Mouse (Mus musculus): ENCODE measurements at regions not wholly inside any gene's neighbourhood (a gene's known extent, or its start where the extent isn't known, plus 50 kb on each side); places are given as distances from the start of the nearest gene placed in this dataset.

- 9% methylated on average over 13 of the region's 13 CpGs for WGBS
- Histone ChIP-seq H3K4me1 (replicated peaks) (peaks cover 32% of the 10 kb centered on the region), H3K27me3 (ENCODE audit: insufficient read depth, poor library complexity, severe bottlenecking) (peaks cover 25% of the 10 kb centered on the region), H3K4me3 (peak overlapping the region; percentile 38), H3K36me3 (no peaks in the 10 kb centered on the region), H3K9me3 (no peaks in the 10 kb centered on the region), H3K27ac (peak overlapping the region; percentile 59)
- DNase-seq (ENCODE audit: low spot score) = peak; percentile 41
Measured at GRCm38 (mm10) chr7:36071774-36072173, 269.0 kb upstream of the Zfp507 start.

DNA sequence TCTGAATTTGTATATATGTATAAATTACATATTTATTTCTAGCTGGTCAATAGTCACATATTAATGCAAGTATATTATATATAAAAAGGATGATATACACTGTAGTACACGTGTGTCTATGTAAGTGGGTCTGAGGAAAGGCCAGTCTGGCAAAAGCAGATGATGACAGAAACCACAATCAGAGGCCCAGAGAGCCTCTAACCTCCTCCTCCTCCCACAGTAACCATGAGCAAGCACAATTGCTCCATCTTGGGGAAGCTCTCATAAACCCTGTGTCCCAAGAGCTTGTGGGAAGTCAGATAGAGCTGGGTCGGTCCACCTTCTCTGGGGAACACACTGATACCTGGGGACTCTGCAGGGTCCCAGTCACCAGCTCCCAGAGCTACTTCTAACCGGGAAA lies 263.9 kb upstream of the Zfp507 start:
- DNase-seq (ENCODE audit: low spot score) = no peak
- H3K27ac ChIP-seq = peak overlapping the region; percentile 23; the same call in 1 of the 2 replicates
- WGBS = 69% methylated on average over 3 of the region's 3 CpGs

GRCm38 (mm10) chr7:36061679-36062078 lies 258.9 kb upstream of the Zfp507 start:
- WGBS = 74% methylated on average over 4 of the region's 4 CpGs
- H3K27me3 ChIP-seq (ENCODE audit: insufficient read depth, poor library complexity, severe bottlenecking) = no peaks in the 10 kb centered on the region

More for the DNA sequence above, 263.9 kb upstream of the Zfp507 start:
- no peak overlapping the region for H3K4me3 ChIP-seq
- H3K4me1 ChIP-seq (replicated peaks) = peaks cover 8% of the 10 kb centered on the region
- H3K36me3 ChIP-seq = no peaks in the 10 kb centered on the region
- H3K27me3 ChIP-seq (ENCODE audit: insufficient read depth, poor library complexity, severe bottlenecking) = peaks cover 9% of the 10 kb centered on the region; the same call in 1 of the 2 replicates
- no peaks in the 10 kb centered on the region for H3K9me3 ChIP-seq

GRCm38 (mm10) chr7:36060426-36060825 lies 257.6 kb upstream of the Zfp507 start:
- WGBS = 59% methylated on average over 4 of the region's 4 CpGs
- peaks cover 10% of the 10 kb centered on the region for H3K4me1 ChIP-seq (replicated peaks)
- no peaks in the 10 kb centered on the region for H3K27me3 ChIP-seq (ENCODE audit: insufficient read depth, poor library complexity, severe bottlenecking)
- H3K36me3 ChIP-seq = no peaks in the 10 kb centered on the region
- no peaks in the 10 kb centered on the region for H3K9me3 ChIP-seq
- H3K4me3 ChIP-seq = no peak overlapping the region
- no peak overlapping the region for H3K27ac ChIP-seq
- DNase-seq (ENCODE audit: low spot score) = no peak

More at GRCm38 (mm10) chr7:36061679-36062078, 258.9 kb upstream of the Zfp507 start:
- Histone ChIP-seq H3K4me1 (replicated peaks) (peaks cover 12% of the 10 kb centered on the region), H3K4me3 (no peak overlapping the region), H3K36me3 (no peaks in the 10 kb centered on the region), H3K9me3 (no peaks in the 10 kb centered on the region), H3K27ac (0 out of 2 replicates have a peak overlapping the region, but pooled peaks have one; percentile 0)
- DNase-seq (ENCODE audit: low spot score) = no peak

- H3K27ac ChIP-seq = no peak overlapping the region
- H3K4me3 ChIP-seq = no peak overlapping the region
- WGBS = 84% methylated on average over 8 of the region's 8 CpGs
- no peaks in the 10 kb centered on the region for H3K27me3 ChIP-seq (ENCODE audit: insufficient read depth, poor library complexity, severe bottlenecking)
- no peak for DNase-seq (ENCODE audit: low spot score)
- H3K4me1 ChIP-seq (replicated peaks) = no peaks in the 10 kb centered on the region
- no peaks in the 10 kb centered on the region for H3K36me3 ChIP-seq
- H3K9me3 ChIP-seq = no peaks in the 10 kb centered on the region
Measured at GRCm38 (mm10) chr7:36046053-36046452, 243.2 kb upstream of the Zfp507 start.

DNA sequence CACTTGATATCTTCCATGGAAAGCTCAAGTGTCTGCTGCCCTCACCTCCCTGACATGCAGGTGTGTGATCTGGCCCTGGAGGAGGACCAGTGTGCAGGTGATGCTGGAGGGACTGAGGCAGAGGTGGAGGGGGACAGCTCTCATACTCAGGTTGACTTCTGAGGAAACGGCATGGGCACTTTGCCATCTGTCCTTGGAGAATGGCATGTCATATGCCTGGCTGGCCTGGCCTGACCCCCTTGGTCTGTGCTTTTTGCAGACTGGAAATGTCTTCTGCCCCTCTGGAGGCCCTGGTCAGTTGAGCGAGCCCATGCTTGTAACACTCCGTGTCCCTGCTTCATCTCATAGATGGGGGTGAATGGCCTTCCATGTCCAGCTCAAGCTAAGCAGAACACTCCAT lies 229.1 kb upstream of the Zfp507 start:
- no peak for DNase-seq (ENCODE audit: low spot score)
- WGBS = 92% methylated on average over 3 of the region's 3 CpGs
- Histone ChIP-seq H3K4me3 (no peak overlapping the region), H3K4me1 (replicated peaks) (no peaks in the 10 kb centered on the region), H3K36me3 (no peaks in the 10 kb centered on the region), H3K9me3 (no peaks in the 10 kb centered on the region), H3K27ac (no peak overlapping the region), H3K27me3 (ENCODE audit: insufficient read depth, poor library complexity, severe bottlenecking) (no peaks in the 10 kb centered on the region)

- Histone ChIP-seq H3K4me3 (no peak overlapping the region), H3K9me3 (no peaks in the 10 kb centered on the region), H3K36me3 (no peaks in the 10 kb centered on the region), H3K27ac (no peak overlapping the region), H3K4me1 (replicated peaks) (no peaks in the 10 kb centered on the region), H3K27me3 (ENCODE audit: insufficient read depth, poor library complexity, severe bottlenecking) (no peaks in the 10 kb centered on the region)
- 92% methylated on average over 10 of the region's 10 CpGs for WGBS
- no peak for DNase-seq (ENCODE audit: low spot score)
Measured at GRCm38 (mm10) chr7:36023015-36023414, 220.2 kb upstream of the Zfp507 start.

DNA sequence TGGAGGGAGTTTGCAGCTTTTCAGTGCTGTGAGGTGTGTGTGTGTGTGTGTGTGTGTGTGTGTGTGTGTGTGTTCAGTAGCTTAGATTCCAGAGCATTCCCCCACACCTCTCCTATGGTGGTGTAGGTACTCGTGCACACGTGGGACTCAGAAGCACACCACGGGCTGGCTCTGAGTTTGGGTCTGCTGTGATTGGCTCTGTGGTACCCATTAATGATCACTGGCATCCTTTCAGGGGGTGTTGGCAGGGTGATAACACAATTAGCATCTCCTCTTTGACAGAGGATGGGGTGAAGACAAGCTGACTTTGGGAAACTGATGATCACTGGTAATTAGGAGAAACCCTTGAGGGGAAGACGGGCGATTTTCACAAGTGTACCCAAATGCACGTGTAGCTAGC lies 219.7 kb upstream of the Zfp507 start:
- Histone ChIP-seq H3K36me3 (no peaks in the 10 kb centered on the region), H3K4me1 (replicated peaks) (no peaks in the 10 kb centered on the region), H3K27me3 (ENCODE audit: insufficient read depth, poor library complexity, severe bottlenecking) (no peaks in the 10 kb centered on the region), H3K4me3 (no peak overlapping the region), H3K9me3 (no peaks in the 10 kb centered on the region), H3K27ac (no peak overlapping the region)
- 86% methylated on average over 6 of the region's 6 CpGs for WGBS
- DNase-seq (ENCODE audit: low spot score) = no peak

- Histone ChIP-seq H3K4me1 (replicated peaks) (no peaks in the 10 kb centered on the region), H3K36me3 (no peaks in the 10 kb centered on the region), H3K27ac (no peak overlapping the region), H3K4me3 (no peak overlapping the region), H3K9me3 (no peaks in the 10 kb centered on the region), H3K27me3 (ENCODE audit: insufficient read depth, poor library complexity, severe bottlenecking) (no peaks in the 10 kb centered on the region)
- 75% methylated on average over 19 of the region's 19 CpGs for WGBS
- no peak for DNase-seq (ENCODE audit: low spot score)
Measured at GRCm38 (mm10) chr7:36016926-36017753, 214.3 kb upstream of the Zfp507 start.

GRCm38 (mm10) chr7:35996609-35997008 lies 193.8 kb upstream of the Zfp507 start:
- H3K4me3 ChIP-seq = no peak overlapping the region
- H3K4me1 ChIP-seq (replicated peaks) = peaks cover 4% of the 10 kb centered on the region; the same call in 1 of the 2 replicates
- no peaks in the 10 kb centered on the region for H3K36me3 ChIP-seq
- no peak overlapping the region for H3K27ac ChIP-seq
- 88% methylated on average over 5 of the region's 5 CpGs for WGBS
- H3K27me3 ChIP-seq (ENCODE audit: insufficient read depth, poor library complexity, severe bottlenecking) = no peaks in the 10 kb centered on the region
- DNase-seq (ENCODE audit: low spot score) = no peak
- no peaks in the 10 kb centered on the region for H3K9me3 ChIP-seq

- no peaks in the 10 kb centered on the region for H3K27me3 ChIP-seq (ENCODE audit: insufficient read depth, poor library complexity, severe bottlenecking)
- 73% methylated on average over 8 of the region's 8 CpGs for WGBS
- H3K4me1 ChIP-seq (replicated peaks) = peaks cover 4% of the 10 kb centered on the region; the same call in 1 of the 2 replicates
- no peaks in the 10 kb centered on the region for H3K9me3 ChIP-seq
- no peaks in the 10 kb centered on the region for H3K36me3 ChIP-seq
- no peak overlapping the region for H3K27ac ChIP-seq
- no peak for DNase-seq (ENCODE audit: low spot score)
- H3K4me3 ChIP-seq = no peak overlapping the region
Measured at GRCm38 (mm10) chr7:35992511-35992910, 189.7 kb upstream of the Zfp507 start.

GRCm38 (mm10) chr7:35991141-35991540 lies 188.3 kb upstream of the Zfp507 start:
- H3K27me3 ChIP-seq (ENCODE audit: insufficient read depth, poor library complexity, severe bottlenecking) = no peaks in the 10 kb centered on the region
- DNase-seq (ENCODE audit: low spot score) = no peak
- no peaks in the 10 kb centered on the region for H3K9me3 ChIP-seq
- no peak overlapping the region for H3K27ac ChIP-seq
- peaks cover 4% of the 10 kb centered on the region; the same call in 1 of the 2 replicates for H3K4me1 ChIP-seq (replicated peaks)
- WGBS = 91% methylated on average over 5 of the region's 5 CpGs
- no peak overlapping the region for H3K4me3 ChIP-seq
- H3K36me3 ChIP-seq = no peaks in the 10 kb centered on the region

GRCm38 (mm10) chr7:35989456-35989855 lies 186.7 kb upstream of the Zfp507 start:
- Histone ChIP-seq H3K27ac (no peak overlapping the region), H3K36me3 (no peaks in the 10 kb centered on the region), H3K9me3 (no peaks in the 10 kb centered on the region), H3K4me1 (replicated peaks) (peaks cover 4% of the 10 kb centered on the region; the same call in 1 of the 2 replicates), H3K4me3 (no peak overlapping the region), H3K27me3 (ENCODE audit: insufficient read depth, poor library complexity, severe bottlenecking) (no peaks in the 10 kb centered on the region)
- 85% methylated on average over 8 of the region's 8 CpGs for WGBS
- no peak for DNase-seq (ENCODE audit: low spot score)

Data from hindbrain, embryonic 10.5 days (tissue).